Mouse (Mus musculus) layer of hippocampus, postnatal 25 days (tissue): ENCODE results near the gene Cd300e. TPM values are rescaled to one million over a fixed set of nuclear protein-coding genes. Genes with fewer than 3 reads are reported as not detected.

Source experiments
- DNase-seq, 2 experiments: peaks; one replicate each; pipeline ENCODE4 v3.0.0; 2022; ENCODE audit warnings: mixed read lengths in 2 of 2, low spot score in 1 of 2; ENCODE audit errors: extremely low spot score in 1 of 2
- total RNA-seq, 2 experiments: library from RNA; stranded (reverse); gene quantifications; 2 replicates each; pipeline ENCODE4 v1.2.3; 2021

Cd300e gene
- not detected for total RNA-seq

- no peak for DNase-seq
Measured at GRCm38 (mm10) chr11:115062077-115062476, at the start of gene Cd300e. TSS of gene Cd300e (minus strand) at chr11:115062177.

GRCm38 (mm10) chr11:115110271-115110670 is 48.3 kb upstream of the Cd300e start:
- DNase-seq: no peak

DNA sequence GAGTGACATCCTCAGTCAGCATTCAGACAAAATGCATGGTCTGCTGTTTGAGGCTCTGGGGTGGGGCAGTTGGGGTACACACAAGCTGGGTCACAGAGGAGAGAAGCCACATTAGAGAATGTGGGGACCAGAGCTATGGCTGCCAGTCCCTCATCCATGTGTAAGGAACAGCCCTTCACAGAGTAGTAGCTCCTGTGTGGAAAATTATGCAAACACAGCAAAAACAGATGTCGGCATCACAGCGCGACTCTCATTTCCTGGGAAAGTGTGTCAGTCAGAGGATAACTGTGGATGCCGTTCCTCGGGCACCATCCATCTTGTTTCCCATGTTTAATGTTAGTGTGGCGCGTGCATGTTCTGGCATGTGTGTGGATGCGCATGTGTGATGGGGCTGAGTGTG is 46.2 kb upstream of the Cd300e start:
- DNase-seq: no peak

- no peak for DNase-seq
Measured at GRCm38 (mm10) chr11:115107403-115107916, 45.5 kb upstream of the Cd300e start.

DNA sequence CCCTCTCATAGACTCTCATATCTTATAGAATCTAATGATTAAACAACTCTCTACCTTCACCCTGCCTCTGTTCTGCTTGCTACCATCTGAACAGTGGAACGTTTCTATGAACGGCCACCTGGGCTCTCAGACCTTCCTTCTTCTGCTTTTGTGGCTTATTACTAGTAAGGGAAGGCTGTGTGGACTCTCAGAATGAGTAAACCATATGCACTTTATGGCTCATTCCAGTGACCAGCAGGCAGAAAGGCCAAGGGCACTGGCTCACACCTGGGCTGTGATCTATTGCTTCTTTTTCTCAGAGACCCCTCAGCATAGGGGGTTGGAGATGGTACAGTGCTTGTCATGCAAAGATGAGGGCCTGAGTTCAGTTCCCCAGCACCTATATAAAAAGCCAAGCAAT is 44.7 kb upstream of the Cd300e start:
- no peak for DNase-seq

GRCm38 (mm10) chr11:115104769-115105563 is 43.0 kb upstream of the Cd300e start:
- DNase-seq: no peak

DNA sequence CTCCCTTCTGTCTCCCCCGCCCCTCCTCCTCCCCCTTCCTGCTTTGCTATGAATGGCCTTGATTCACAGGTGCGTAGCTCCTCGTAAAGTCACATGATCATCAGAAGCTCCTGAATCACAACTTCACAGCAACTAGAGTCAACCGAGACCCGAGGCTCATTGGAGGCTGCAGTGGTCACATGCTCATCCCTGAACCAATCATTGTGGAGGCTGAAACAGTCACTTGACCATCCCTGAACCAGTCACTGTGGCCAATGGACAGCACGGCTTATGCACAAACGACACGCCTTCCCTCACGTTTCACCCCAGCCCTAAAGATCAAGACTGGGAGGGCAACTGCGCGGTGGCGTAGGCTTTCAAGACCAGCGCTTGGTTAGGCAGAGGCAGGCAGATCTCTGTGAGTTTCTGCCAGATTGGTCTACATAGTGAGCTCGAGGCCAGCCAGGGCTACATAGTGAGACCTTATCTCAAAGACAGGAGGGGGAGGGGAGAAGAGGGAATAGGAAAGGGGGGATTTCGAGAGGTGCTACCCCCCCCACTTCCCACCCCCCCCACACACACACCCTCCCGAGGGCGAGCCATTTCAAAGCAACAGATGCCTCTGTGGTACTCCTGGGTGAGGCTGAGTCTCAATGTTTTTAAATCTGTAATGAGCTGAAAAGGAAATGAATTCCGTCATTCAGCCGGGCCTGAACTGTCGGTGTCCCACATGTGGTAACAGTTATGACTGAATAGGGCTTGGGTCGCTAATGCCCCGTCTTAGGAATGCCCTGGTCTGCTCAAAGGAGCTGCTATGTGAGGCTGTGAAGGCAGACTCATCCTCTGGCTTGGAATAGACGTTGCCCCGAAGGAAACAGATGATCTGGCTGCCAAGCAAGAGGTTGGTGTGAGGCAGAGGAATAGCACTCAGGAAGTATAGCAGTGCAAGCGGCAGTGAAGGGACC is 41.8 kb upstream of the Cd300e start:
- no peak for DNase-seq

GRCm38 (mm10) chr11:115102116-115102515 is 40.1 kb upstream of the Cd300e start:
- no peak for DNase-seq

DNA sequence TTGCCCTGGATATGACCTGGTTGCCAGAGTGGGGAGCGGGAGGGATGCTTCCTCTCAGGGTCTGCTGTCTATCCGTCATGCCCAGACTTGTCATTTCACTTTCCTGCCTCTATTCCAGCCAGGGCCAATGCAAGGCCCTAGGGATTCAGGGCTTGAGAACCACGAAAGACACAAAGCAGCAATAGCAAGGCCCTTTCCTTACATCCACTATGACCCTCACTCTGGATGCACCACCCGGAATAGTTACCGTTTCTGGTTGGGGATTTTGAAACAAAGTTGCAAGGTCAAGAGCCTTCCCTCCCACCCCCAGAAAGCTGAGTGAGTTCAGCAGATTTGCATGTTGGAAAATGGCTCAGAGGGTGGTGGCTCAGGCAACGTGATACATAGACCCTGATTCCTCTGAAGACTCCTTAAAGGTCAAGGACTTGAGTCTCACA is 39.7 kb upstream of the Cd300e start:
- no peak for DNase-seq

GRCm38 (mm10) chr11:115100741-115101140 is 38.8 kb upstream of the Cd300e start:
- DNase-seq: no peak

- no peak for DNase-seq
Measured at GRCm38 (mm10) chr11:115100032-115100621, 38.1 kb upstream of the Cd300e start.

DNA sequence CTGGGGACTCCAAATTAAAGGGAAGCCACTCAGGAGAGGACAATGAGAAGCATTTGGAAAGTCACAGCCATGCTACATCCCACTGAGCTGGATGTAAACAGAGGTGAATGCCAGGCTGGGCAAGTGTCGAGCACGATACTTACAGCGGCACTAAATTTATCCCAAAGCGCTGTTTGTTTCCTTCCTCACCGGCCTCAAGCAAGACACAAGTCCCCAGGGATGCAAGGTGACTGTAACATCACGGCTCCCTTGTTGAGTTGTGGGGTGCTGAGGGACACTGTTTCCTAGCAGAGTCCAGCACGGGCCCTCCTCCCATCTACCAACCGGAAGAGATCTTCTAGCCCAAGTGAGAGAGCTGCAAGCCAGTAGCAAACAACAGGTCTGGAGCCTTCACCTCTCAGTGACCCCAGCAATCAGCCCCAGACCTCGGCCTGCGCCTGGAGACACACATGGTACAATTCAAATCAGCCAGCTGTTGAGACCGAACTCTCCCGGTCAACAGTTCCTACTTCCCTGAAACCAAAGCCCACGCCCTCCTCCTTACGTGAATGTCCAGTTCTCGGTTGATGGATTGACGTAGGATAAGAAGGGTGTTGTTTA is 37.4 kb upstream of the Cd300e start:
- no peak for DNase-seq

GRCm38 (mm10) chr11:115098203-115098932 is 36.4 kb upstream of the Cd300e start:
- DNase-seq: peak in 1 of 2 experiments; percentile 7

- DNase-seq: no peak
Measured at GRCm38 (mm10) chr11:115092140-115092539, 30.2 kb upstream of the Cd300e start.

DNA sequence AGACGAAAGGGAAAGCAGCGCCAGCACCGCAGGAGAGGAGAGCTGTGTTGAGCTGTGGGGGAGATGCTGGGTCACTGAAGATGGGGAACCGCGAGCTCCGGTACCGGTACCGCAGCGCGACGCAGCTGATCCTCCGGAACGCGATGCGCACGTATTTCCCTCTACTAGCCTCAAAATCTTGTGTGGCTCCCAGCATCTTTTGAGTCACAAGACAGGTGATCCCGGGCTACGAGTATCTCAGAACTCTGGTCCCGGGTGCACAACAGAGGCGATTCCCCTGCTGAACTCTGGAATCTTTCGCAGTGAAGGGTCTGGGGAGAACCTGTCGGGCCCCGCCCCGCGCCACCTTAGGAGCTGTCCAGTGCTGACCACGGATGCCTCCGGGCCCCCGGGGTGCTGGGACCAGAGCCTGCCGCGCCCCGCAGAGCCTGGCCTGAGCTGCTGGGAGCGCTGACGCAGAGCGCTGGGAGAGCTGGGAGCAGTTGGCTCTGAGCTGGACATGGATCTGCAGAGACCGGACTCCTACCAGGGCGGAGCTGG is 29.5 kb upstream of the Cd300e start, which contains the start of gene Rab37:
TSS of gene Rab37 (plus strand) at position 70 of the 540 bp plus-strand sequence.
- no peak for DNase-seq

DNA sequence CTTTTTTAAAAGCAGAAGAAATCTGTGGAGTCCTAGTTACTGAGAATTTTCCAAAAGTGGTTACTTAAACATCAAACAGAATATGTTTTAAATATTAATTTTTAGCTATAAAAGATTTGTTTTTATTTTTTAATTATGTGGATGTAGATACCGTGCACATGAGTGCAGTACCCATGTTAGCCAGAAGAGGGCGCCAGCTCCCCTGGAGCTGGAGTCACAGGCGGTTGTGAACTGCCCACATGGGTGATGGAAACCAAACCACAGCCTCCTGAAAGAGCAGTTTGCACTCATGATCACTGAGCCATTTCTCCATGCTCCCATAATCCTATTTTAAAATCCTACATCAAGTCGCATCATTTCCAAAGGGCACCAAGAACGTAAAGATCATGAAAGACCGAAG is 27.9 kb upstream of the Cd300e start:
- no peak for DNase-seq

- DNase-seq: no peak
Measured at GRCm38 (mm10) chr11:115086213-115086612, 24.2 kb upstream of the Cd300e start.

DNA sequence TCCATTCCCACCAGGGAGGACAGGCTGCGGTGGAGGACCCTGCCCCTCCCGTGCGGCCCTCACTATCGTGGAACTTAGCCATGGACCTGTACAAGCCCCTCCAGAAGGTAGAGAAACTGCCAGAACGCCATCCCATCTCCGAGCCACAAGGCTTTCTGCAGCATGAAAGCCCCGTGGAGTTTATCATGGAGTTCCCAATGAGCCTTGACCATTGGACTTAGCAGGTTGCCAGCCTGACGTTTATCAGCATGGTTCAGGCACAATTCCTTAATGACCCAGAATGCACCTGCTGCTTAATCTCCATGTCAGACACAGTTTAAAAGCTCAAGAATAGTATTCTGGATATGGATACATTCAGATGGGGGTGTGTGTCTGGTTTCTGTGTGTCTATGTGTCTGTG is 23.1 kb upstream of the Cd300e start:
- DNase-seq: no peak

GRCm38 (mm10) chr11:115084595-115084994 is 22.6 kb upstream of the Cd300e start:
- DNase-seq: no peak
